Mouse (Mus musculus): Measurements from ENCODE around the gene Mss51.

The Mss51 gene

DNA sequence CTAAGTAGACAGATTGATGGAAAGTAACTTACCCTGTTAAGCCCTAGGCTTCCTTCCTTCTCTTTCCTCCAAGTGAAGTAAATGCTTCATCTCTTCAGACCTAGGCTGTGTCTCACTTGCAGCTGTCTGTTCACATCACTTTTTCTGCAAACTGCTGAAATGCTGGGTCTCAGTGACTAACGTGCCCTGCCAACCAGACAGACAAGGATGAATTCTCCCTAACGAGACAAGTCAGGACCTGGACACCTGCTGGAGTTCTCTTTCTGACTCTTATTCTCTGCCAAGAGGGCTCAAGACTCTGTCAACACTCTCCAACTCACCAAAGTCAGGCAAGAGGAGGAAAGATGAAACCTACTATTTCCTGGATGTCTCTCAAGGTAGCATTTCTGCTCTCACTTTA, at the start of gene Mss51:
TSS of gene Mss51 (minus strand) at position 299 of the 400 bp plus-strand sequence.
- no peak for DNase-seq

DNA sequence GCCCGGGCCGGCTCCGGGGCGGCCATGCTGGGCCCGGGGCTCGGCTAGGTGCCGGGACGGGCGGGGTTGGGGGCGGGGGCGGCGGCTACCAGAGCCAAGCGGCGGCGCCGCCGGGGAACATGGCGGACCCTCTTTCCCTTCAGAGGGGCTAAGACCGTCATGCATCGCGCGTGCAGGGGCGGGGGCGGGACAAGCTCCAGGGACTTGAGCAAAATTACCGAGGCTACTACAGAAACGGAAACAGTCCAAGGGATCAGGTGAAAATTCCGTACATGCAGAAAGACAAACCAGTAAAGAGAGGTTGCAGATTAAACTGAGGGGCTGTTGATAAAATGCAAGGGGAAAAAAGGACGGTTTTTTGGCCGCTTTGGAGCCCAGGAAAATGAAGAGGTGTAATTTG, 49.7 kb upstream of the Mss51 start, which contains the start of gene Ppp3cb:
TSS of gene Ppp3cb (minus strand) at position 159 of the 400 bp plus-strand sequence.
- peak; percentile 83 to 85 for DNase-seq

DNA sequence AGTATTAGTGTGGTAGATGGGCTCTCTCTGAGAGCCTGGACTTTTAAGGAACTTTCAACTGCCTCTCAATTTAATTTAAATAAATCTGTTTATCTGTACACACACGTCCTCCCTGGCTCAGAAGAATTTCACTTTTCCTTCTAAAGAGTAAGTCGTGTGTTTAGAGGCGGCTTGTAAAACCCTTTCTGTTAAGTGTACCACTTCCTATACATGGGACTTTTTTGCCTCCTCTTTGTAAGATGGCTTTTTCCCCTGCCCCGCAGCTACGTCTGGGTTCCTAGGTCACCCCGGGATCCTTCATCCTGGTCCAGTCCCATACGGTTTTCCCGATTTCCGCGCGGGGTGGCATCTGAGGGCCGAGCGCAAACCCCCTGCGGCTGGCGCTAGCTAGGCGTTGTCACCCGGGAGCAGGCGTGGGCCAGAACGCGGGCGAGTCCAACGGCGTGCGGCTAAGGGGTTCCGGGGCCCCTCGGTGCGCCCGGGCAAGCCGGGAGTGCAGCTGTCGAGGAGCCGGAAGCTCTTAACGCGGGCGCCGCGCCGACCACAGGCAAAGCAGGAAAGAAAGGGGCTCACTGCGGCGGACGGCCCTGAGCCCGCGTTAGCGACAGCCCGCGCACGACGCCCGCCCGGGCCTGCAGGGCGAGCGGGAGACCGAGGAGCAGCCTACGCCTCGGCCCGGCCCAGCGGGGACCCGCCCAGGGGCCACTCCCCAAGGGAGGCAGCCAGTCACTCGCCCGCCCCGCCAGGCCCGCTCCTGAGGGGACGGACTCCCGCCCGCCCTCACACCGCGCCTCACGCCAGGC, 49.0 kb upstream of the Mss51 start:
- DNase-seq = peak; percentile 93 to 95

DNA sequence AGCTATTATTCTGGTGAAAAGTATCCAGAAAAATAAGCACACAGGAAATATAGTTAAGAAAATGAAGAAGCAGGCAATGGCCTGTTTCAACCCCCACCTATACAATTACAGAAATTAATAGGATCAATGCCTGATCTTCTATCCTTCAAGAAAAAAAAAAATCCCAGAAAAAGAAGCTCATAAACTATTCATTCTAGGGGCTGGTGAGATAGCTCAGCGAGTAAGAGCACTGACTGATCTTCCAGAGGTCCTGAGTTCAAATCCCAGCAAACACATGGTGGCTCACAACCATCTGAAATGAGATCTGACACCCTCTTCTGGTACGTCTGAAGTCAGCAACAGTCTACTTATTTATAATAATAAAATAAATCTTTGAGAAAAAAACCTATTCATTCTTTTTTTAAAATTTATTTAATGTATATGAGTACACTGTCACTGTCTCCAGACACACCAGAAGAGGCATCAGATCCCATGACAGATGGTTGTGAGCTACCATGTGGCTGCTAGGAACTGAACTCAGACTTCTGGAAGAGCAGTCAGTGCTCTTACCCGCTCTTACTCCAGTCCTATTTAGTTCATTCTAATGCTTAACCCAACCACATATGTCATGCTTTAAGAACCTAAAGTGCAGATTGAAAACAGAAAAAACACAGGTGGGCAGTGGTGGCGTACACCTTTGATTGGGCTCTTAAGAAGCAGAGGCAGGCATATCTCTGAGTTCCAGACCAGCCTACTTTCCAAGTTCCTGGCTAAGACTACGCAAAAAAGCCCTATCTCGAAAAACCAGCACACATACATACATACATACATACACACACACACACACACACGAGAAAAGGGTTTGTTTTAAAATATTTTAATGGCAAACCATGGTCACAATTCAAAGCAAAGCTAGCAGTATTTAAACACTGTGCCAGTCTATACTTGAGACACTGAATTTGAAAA, 48.0 kb upstream of the Mss51 start:
- DNase-seq = no peak

DNA sequence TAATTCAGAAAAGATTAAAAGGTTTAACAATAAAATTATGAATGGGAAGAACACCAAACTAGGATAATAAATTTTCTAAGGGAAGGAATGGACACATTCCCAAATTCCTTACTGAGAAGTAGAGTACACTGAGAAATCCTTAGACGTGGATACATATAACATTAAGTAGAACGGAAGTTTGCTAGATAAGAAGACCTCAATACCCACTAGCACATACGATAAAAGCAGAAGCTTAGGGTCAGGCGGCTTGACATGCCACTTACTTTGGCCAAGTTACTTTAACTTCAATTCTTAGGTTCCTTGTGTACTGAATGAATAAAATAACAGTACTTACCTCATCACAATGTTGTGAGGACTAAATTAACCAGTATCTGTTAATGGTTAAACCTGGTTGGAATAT, 32.9 kb upstream of the Mss51 start:
- DNase-seq = no peak

DNA sequence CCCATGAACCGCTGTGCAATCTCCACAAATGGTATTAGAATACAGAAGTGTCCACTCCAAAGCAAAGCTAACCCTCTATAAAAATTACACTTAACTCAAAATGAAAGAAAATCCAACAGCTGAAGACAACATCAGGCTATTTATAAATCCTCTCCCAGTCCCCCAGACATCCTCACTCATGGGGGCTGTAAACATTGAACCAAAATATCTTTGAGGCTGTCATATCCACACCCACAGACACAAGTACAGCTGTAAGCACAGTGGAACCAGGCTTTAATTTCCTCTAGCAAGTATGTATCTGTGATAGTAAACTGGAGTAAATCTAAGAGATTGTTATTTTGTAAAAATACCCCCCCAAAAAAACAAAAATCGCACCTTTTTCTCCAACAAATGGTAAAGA, 23.5 kb upstream of the Mss51 start:
- DNase-seq = no peak

DNA sequence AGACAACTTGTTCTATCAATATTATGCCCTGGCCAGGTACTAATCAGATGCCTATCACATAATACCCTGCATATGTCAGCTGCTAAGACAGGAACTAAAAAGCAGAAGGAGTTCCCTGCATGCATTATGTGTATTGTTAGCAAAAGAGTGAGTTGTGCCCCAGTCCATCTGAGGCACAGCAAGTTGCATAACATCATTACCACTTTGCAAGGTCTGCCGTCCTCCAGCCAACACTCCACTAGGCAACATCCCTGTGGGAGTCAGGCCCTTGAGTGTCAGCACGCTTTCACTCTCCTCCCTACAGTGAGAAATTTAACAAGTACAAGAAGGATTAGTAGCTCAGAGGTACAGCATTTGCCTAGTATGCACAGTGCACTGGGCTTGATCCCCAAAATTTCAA, 11.7 kb upstream of the Mss51 start:
- DNase-seq = no peak

DNA sequence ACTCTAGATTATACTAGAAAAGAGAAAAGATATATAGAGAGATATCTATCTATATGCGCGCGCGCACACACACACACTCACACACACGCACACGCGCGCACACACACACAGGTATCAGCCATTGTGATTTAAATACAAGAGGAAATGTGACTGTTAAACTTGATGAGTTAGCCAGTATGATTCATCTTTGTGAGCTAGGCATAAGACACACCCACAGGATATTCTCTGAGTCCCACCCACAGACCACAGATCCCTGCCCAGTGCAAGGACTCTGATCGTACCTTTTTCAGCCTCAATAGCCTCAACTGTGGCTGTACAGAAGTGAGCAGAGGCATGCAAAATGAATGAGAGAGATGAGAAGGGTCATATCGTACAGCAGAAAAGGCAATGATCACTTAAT, 6.3 kb upstream of the Mss51 start:
- no peak for DNase-seq

DNA sequence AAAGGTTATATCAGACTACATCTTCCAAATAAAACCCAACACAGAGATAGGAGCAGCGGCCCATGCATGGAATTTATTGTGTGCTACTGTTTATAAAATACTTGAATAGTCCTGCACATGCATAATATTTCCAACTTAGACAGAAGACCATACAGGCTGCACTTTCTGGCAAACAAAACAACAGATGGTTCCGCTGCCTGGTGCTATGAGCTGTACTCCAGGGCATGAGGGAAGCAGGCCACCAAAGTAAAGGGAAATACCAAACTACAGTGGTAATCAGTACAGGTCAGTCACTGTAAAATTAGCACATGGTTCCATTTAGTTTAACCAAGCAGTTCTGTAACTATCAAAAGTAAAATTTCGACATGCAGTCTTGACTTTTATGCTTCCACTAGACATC, 3.3 kb upstream of the Mss51 start:
- no peak for DNase-seq

DNA sequence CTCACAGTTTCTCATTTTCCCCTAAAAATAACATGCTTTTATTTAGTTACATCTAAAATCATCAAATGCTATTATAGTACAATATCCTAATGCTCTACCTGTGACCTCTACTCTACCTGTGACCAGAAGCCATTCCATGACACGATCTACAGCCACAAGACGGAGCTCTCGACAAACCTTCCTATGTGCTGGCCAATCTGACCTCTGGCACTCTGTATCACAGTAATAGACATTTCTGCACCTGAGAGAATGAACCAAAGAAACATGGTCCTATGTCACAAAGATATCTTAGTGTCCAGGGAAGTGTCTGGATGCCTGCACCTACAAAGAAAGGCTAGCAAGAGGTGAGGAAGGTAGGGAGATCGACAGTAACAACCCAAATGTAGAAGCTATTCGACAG, 10.7 kb downstream of the Mss51 start:
- DNase-seq = no peak

DNA sequence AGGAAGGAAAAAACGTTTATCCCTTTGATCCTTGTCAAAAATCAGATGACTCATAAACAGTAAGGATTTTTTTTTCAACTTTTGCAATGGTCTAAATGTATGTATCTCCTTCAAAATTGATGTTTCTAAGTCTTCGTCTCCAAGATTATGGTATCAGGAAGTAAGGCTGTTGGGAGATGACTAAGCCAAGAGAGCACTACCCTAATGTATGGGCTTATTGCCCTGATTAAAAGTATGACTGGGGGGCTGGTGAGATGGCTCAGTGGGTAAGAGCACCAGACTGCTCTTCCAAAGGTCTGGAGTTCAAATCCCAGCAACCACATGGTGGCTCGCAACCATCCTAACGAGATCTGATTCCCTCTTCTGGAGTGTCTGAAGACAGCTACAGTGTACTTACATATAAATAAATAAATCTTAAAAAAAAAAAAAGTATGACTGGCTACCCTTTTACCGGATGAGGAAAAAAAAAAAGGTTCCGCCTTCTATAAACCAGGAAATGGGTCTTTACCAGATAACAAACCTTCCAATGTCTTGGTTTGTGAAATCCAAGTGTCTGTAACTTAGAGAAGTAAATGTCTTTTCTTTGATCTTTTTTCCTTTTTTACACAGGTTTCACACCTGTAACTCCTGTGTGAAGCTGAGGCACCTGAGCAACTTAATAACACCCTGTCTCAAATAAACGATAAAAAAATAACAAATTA, 14.5 kb downstream of the Mss51 start:
- no peak for DNase-seq

DNA sequence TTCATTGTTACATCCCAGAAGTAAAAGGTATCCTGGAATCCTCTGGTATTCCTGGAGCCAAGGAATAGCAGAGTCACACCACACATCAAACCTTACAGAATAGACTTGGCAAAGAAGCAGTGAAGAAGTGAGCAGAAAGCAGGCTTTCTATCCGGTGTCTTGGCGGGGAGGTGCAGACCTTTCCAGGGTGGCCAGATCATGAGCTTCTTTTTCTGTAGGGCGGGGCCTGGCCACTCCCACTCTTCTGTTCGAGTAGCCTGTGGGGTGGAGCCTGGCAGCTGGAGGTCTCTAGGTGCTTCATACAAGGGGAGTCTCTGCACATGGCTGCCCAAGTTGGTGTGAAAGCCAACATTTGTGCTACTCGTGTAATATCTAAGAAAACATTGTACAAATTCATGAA, 15.5 kb downstream of the Mss51 start:
- DNase-seq = peak; percentile 41 to 46

DNA sequence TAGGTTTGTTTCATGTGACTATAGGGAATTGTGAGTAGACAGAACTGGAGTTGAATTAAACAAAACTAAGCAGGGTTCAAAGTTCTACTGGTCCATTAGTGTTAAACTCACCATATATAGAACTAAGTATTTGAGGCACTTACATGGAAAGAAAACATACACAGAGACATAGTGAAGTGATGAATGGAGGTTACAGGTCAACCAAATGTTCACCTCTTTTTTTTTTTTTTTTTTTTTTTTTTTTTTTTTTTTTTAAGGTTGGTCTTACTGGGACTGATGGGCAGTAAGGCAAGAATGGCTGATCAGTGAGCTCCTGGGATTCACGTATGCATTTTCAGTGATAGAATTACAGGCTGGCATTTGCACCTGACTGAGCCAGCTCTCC, 16.5 kb downstream of the Mss51 start:
- no peak for DNase-seq

DNA sequence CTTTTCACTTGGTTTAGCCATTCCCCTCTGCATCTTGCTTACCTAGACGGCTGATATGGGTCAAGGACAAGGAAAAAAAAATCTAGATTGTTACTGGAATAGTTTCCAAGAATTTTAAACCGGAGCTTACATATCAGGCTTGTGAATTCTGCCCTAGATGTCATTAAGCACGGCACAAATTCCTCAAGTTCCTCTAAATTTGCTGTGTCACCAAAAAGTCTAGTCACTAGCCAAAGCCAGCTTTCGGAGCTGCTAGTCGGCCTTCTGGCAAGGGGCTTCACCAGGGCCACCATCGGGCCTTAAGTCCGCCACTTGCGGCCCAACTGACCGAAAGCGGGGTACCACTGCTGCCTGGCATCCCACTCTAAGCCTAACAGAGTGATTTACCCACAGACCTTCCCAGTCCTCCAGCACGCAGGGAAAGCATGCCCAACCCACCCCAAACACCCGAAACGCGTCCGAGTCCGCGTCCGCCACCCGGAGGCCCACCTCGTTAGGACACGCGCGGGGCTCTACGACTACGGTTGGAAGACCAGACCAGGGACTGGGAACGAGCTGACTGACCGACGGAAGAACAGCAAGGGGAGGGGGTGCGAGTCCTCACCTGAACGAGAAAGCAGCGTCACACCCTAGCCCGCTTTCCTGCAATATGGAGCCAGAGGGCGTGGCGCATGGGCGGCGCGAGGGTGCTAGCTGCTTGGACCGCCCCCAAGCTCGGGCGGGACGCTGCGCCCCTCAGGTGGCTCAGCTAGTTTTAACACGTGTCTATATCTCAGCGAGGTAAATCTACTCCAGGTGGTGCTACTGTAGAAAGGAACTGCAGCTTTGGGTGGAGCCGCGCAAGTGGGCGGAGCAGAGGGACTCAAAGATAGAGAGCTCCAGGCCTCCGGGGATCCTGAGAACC, 17.2 kb downstream of the Mss51 start, which contains the start of gene Anxa7:
TSS of gene Anxa7 (minus strand) at position 843 of the 904 bp plus-strand sequence.
- peak; percentile 89 to 92 for DNase-seq

DNA sequence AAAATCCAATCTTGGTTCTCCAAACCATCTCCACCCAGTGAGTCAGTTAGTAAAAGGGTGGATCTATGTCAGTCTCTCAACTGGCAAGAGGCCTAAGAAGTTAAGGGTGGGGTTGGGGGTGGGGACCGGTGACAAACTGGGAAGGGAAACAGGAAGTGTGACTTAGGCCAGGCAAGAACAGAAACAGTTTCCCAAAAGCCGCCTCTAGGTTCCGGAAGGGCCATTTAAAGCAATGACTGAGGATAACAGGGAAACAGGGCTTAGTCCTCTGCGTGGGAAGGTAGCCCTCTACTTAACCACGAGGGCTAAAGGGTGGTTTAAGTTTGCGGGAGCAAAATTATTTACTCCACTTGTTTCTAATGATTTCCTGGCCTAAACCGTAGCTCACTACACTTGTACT, 17.9 kb downstream of the Mss51 start:
- DNase-seq = peak; percentile 71 to 82

DNA sequence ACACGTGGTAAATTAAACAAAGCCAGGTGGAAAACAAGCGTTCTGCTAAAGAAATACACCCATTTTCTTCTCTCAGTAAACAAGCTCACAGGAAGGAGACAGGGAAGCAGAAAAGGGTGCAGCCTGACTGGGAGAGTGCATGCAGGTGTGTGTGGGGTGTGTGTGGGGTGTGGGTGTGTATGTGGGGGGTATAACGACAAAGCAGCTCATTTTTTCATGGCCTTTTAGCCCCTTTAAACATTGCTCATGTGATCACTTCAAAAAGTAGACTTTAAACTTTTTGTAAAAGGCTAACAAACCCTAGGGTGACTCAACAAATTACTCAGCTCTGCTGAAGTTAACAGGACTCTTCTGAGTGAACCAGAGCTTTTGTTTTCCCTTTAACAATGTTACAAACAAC, 18.3 kb downstream of the Mss51 start:
- no peak for DNase-seq

DNA sequence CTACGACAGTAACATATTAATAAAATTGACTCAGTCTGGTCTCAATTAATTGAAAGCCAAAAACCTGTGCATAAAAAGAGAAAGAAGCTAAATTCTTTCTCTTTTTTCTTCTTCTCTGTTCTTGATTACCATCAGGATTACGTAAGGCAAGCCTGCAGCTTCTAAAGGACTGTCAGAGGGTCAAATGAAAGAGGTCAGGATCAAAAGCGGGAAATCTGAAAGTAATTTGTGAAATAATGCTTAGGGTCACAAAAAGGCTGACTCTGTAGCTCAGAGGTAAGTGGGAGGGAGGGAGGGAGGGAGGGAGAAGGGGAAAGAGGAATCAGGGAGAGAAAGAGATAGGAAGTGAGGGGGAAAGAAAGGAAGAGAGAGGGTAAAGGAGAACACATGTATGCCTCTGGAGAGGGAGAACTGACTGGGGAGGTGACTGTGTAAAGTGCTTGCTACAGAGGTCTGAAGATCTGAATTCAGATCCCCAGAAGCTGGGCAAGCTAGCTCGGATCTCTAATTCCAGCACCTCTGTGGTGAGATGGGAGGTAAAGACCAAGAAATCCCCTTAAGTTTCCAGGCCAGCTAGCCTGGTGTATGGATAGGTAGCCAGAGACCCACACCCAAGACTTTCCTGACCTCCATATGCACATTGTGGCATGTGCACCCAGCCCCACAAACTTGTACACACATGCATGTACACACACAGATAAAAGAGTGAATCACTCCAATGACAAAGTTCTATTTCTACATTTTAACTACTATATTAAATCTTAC, 19.3 kb downstream of the Mss51 start:
- DNase-seq = no peak

DNA sequence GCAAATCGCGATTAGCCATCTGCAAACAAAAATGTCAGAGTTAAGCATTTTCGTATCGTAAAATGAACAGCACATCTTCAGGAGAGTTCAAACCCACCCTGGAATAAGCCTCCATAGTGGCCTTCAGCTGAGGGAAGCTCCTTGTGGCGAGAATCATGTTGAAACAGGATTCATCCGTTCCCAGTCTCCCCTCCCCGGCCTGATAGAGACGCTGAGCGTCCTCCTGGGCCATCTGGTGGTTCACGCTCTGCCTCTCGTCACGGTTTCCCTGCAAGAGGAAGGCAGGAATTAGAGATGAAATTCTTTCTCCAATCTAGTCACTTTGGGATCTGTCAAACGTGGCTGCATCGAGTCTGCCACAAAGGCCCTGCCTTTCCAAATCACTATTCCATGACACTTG, 36.5 kb downstream of the Mss51 start:
- no peak for DNase-seq

DNA sequence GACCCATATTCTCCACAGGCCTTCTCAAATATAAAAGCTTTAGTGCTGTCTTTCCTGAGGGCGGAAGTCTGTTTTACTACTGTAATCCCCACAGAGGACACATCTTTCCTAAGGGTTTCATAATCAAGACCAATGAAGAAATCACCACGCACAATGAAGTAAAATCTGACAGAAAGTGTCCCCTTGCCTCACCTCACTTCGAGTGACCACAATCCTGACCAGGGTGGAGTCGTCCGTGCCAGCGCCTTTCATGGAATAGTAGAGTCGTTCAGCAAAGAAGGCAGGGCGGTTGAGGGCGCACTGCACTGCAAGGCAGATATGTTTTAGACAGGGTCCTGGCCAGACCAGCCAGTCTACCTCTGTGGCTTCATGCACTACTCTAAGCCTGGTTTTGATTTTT, 38.3 kb downstream of the Mss51 start:
- no peak for DNase-seq

DNA sequence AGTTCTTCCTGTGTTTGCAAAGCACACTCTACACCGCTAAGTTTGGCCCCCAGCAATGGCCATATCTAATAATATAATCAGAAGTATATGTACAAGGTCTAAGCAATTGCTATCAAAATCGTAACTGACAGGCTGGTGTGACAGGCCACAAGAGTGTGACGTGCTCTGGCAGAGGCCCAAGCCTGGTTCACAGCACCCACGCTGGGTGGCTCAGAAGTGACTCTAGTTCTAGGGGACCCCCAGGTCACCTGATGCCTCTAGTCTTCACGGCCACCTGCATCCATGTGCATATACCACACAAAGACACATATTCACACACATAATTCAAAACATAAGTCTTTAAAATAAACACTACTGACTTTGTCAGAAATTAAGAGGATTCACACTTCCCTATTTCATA, 43.8 kb downstream of the Mss51 start:
- no peak for DNase-seq

DNA sequence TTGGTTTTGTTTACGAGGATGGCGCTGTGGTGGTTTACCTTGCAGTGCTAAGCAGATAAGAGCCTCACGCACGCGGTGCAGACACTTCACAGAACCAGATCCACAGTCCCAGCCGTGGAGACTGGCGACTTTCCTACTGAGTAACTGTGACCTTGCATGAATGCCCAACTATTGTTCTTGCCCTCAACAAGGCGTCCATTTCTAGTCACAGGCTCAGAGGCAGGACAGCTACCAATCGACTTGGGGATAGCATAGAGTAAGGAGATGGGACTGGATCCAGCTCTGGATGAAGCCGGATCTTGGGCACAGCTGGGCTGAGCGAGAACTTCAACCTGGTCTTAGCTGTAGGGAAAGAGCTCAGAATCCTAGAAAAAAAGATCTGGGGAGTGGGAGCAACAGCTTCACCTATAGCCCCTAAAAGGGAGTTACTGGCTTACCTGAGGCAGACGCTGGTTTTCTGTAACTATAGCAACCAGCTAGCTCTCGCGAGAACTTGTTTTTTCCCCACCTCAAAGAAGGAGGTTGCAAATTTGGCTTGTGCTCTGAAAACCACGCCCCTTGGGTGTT, 44.9 kb downstream of the Mss51 start, which contains the start of gene Cfap70:
TSS of gene Cfap70 (minus strand) at position 462 of the 567 bp plus-strand sequence.
- peak; percentile 68 to 78 for DNase-seq

All from lung, adult 18-20 months (tissue).